Comparison of ENCODE assay signal across 32 mouse cellular contexts in the genomic region with DNA sequence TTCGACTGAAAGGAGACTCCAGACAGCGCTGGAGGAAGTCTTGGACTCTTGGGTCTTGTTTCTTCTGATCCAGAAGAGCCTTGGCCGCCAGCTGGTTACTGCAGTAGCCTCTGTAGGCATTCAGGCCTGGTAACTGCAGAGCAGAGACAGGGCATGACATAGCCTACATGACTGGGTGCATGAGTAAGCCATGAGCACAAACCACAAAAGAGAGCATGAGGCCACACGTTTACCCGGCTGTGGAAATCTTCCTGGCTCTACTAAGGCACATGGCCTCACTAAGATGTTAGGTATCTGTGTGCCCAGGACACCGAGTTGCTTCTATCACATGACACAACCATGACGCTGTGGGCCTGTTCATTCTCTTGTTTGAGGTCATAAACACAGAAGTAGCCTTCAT. TPM values are rescaled to one million over a fixed set of nuclear protein-coding genes. Genes with fewer than 3 reads are reported as not detected.
"Had no signal": no experiment of that assay in that cellular context is flagged by ENCODE, and none has a peak within 500 bp of the region (broad histone marks: within the 10 kb centered on the region; RNA-seq: fewer than 3 reads in every experiment).

No protein-coding gene starts in this region.

- H3K4me2 ChIP-seq: liver, embryonic 13.5 days; midbrain, embryonic 11.5 days had no signal

- DNase-seq: kidney, postnatal 25 days; layer of hippocampus, adult 9-11 months; liver, embryonic 13.5 days; lung, adult 2 months; lung, postnatal 14 days; lung, postnatal 4 days; midbrain, embryonic 14.5 days; thymus, adult 18-20 months; thymus, postnatal 36 days had no signal

- H3K9ac ChIP-seq: liver, embryonic 13.5 days had no signal

- H3K4me3 ChIP-seq: layer of hippocampus, adult 2 months; liver, embryonic 13.5 days had no signal

- H3K9me3 ChIP-seq: liver, embryonic 13.5 days had no signal

- H3K27me3 ChIP-seq: liver, embryonic 13.5 days had no signal

- H3K27ac ChIP-seq: kidney, postnatal 0 days; layer of hippocampus, adult 2 months; liver, embryonic 13.5 days had no signal

RNA-seq across cellular contexts. Expression of gene Tubal3, which starts 31.4 kb away (rescaled TPM):
- total RNA-seq: layer of hippocampus, adult 2 months; layer of hippocampus, postnatal 25 days; left cerebral cortex, adult 18-20 months; left cerebral cortex, postnatal 36 days; liver, adult 2 months; megakaryocyte progenitor cell, adult 5-6 weeks; megakaryocyte-erythroid progenitor cell, adult 5-6 weeks; monocyte, adult 5-6 weeks had no signal
- polyA plus RNA-seq: kidney, embryonic 14.5 days; kidney, postnatal 0 days; limb, embryonic 11.5 days; liver, adult 2 months; liver, embryonic 13.5 days; lung, embryonic 16.5 days; midbrain, embryonic 11.5 days; midbrain, embryonic 14.5 days; neural tube, embryonic 11.5 days; neural tube, embryonic 14.5 days; spleen, adult 2 months; urinary bladder, adult 2 months had no signal

RNA-seq across cellular contexts. Expression of gene Calm5, which starts 32.7 kb away (rescaled TPM):
- total RNA-seq: layer of hippocampus, adult 2 months; layer of hippocampus, postnatal 25 days; left cerebral cortex, adult 18-20 months; left cerebral cortex, postnatal 36 days; liver, adult 2 months; megakaryocyte progenitor cell, adult 5-6 weeks; megakaryocyte-erythroid progenitor cell, adult 5-6 weeks; monocyte, adult 5-6 weeks had no signal
- polyA plus RNA-seq: kidney, embryonic 14.5 days; kidney, postnatal 0 days; large intestine, adult 2 months; limb, embryonic 11.5 days; liver, adult 2 months; liver, embryonic 13.5 days; liver, embryonic 16.5 days; lung, adult 2 months; lung, embryonic 16.5 days; midbrain, embryonic 11.5 days; midbrain, embryonic 14.5 days; neural tube, embryonic 11.5 days; neural tube, embryonic 14.5 days; small intestine, adult 2 months; spleen, adult 2 months; stomach, embryonic 16.5 days; testis, adult 2 months; urinary bladder, adult 2 months had no signal

RNA-seq across cellular contexts. Expression of gene Calm4, which starts 49.1 kb away (rescaled TPM):
- total RNA-seq: layer of hippocampus, adult 2 months; layer of hippocampus, postnatal 25 days; left cerebral cortex, adult 18-20 months; left cerebral cortex, postnatal 36 days; liver, adult 2 months; megakaryocyte progenitor cell, adult 5-6 weeks; megakaryocyte-erythroid progenitor cell, adult 5-6 weeks; monocyte, adult 5-6 weeks had no signal
- polyA plus RNA-seq: kidney, embryonic 14.5 days; kidney, postnatal 0 days; large intestine, adult 2 months; limb, embryonic 11.5 days; liver, adult 2 months; liver, embryonic 13.5 days; liver, embryonic 16.5 days; lung, embryonic 16.5 days; midbrain, embryonic 11.5 days; midbrain, embryonic 14.5 days; neural tube, embryonic 11.5 days; neural tube, embryonic 14.5 days; small intestine, adult 2 months; spleen, adult 2 months; urinary bladder, adult 2 months had no signal

RNA-seq across cellular contexts. Expression of gene Ucn3, which starts 58.5 kb away (rescaled TPM):
- total RNA-seq: layer of hippocampus, adult 2 months; layer of hippocampus, postnatal 25 days; liver, adult 2 months; megakaryocyte progenitor cell, adult 5-6 weeks; megakaryocyte-erythroid progenitor cell, adult 5-6 weeks; monocyte, adult 5-6 weeks had no signal
- polyA plus RNA-seq: kidney, embryonic 14.5 days; kidney, postnatal 0 days; limb, embryonic 11.5 days; limb, embryonic 14.5 days; liver, adult 2 months; liver, embryonic 13.5 days; liver, embryonic 16.5 days; lung, adult 2 months; lung, embryonic 16.5 days; midbrain, embryonic 11.5 days; midbrain, embryonic 14.5 days; neural tube, embryonic 11.5 days; neural tube, embryonic 14.5 days; spleen, adult 2 months; stomach, embryonic 16.5 days; testis, adult 2 months; urinary bladder, adult 2 months had no signal
